Mouse (Mus musculus) brain, adult 2 months (tissue): ENCODE data around the gene Gpd2.

Experiments
- DNase-seq: peaks from one replicate; pipeline ENCODE4 v3.0.0; 2011; ENCODE audit warnings: low read depth, low spot score

Gene Gpd2

DNA sequence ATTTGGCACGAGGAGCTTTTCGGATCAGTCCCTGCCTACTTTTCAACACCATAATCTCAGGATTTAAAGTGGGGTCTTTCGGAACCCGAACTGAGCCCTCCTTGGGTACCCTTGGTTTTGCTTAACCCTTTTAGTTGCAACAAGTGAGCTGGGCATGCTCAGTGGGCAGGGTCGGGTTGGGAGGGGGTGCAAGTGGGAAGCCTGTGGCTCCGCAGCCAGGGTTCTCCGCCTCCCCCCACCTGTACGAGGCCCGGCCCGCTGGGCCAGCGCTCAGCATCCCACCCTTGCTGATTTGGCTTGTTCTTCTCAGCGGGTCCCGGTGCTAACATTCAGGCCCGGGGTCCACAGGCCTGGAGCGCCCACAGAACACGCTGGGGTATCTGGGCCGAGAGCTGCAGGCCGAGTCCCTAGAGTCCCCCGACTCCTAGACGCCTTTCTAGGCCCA, at the start of gene Gpd2:
Gene Gpd2, plus strand, starts transcription at position 161 of the 445 bp plus-strand sequence.
- peak; percentile 63 for DNase-seq

DNA sequence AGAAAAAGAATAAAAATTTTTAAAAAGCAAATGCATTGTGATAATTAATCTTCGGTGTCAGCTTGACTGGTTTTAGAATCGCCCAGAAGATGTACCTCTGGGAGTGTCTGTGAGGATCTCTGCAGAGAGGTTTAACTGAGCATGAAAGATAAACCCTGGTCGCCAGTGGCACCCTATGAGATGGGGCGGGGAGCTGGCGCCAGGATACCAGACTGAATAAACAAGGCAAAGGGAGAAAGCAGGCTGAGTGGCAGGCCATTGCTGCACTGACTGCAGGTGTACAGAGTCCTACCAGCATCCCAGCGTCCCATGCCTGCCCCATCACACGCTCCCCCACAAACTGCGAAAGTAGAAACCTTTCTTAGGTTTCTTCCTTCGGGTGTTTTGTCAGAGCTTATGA, 49.2 kb upstream of the Gpd2 start:
- DNase-seq: no peak

DNA sequence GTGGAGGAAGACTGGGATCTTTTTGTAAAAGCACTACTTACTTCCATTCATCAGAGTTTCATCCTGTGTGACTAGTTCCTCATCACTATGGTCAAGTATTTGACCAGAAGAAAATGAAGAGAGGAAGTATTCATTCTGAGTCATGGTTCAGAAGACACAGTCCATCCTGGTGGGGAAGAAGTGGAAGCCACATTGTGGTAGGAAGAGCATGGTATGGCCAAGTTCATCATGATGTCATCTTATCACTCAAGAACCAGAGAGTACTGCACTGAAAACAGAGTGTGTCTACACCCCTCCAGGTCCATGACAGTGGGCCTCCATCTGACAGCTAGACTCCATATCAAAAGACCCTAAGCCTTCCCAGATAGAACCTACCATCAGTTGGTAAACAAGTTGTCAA, 46.6 kb upstream of the Gpd2 start:
- no peak for DNase-seq

DNA sequence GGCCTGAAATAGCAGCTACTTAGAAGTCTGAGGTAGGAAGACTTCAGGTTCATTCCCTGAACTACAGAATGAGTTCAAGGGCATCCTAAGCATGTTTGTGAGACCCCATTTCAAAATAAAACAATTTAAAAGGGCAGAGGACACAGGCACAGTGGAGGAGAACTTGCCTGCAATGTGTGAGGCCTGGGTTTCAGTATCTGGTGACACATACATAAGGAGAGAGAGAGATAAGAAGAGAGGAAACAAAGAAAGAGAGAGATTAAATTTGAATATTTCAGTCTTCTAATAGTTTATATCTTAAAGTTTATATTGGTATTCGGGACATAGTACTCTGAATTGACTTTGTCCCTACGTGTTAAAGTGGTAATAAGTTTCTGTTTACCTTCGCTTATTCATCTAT, 38.4 kb upstream of the Gpd2 start:
- DNase-seq: no peak

DNA sequence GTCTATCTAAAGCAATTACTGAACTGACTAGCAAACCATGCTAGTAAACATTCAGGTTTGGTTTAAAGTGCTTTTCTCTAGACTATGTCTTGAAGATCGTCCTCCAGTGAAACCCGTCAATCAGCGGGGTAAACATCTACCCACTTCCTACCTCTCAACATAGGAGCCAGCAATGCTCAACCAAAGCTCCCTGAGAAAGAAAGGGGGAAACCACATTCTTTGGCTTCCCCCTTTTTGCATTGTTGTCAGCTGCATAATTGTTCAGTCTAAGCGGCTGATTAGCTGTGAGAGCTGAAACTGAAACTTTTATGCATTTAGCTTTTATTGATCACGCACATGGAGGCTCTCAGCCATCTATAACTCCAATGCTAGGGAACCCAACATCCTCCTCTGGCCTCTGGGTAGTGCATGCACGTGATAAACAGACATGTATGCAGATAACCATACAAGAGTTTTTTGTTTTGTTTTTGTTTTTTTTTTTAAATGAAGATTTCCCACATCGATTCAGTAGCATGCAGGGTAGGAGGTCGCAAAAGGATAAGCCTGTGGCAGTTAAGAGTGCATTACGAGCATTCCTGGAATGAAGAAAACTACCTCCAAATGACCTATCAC, 28.9 kb upstream of the Gpd2 start:
- DNase-seq: no peak

DNA sequence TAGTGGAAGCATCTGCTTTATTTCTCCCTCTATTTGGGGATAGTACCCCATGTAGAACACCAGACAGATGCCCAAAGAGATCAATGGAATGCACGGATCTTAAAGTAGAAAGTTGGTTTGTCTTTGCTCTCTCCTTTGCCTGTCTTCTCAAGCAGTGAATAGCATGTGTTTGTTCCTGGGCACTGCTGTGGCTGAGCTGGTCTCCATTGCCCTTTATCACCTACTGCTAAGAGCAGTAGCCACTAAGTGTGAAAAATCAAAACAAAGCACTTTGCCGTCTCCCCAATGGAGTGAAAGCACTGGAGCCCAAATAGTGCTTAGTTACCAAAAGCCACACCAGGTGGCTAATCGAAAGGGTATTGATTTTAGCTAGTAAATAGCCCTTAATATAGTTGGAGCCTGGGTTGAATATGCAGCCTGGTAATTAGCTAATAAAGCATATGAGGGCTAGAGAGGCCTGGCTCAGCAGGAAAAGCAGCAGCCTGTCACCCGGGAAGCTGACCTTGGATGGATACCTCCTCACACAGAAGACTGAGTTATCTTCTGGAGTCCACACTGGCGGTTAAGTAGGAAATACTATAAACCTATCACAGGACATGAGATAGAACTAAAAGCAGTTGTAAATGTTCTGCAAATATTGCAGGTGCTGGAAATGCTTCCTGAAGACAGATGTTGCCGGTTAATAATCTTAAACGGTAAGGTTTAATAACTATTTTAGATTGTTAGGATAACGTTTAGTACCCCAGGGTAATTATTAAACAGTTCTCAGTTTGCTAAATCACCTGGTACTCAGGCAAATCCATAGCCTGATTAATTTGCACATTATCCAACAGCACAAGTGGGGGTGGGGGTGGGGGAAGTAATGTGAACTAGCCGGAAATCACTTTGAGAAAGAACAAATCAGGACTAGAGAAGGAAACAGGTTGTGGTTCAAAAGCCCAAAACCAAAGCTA, 26.1 kb upstream of the Gpd2 start:
- DNase-seq: no peak

DNA sequence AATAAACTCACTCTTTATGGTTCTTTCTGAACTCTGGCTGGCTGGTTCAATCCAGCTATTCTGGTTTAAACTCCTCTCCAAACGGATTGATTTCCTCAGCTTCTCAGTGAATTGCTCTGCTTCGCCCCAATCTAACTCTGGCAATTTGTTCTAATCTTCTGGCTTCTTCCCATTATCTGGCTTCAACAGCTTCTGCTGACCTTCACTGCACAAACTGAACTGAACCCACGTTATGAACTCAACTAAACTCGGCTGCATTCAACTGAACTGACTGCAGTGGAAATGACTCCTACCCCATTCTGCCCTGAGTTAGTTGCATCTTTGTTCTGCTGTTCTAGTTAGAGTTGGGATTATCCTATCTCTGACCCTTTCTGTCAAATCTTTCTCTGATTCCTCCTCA, 24.1 kb upstream of the Gpd2 start:
- DNase-seq: no peak

DNA sequence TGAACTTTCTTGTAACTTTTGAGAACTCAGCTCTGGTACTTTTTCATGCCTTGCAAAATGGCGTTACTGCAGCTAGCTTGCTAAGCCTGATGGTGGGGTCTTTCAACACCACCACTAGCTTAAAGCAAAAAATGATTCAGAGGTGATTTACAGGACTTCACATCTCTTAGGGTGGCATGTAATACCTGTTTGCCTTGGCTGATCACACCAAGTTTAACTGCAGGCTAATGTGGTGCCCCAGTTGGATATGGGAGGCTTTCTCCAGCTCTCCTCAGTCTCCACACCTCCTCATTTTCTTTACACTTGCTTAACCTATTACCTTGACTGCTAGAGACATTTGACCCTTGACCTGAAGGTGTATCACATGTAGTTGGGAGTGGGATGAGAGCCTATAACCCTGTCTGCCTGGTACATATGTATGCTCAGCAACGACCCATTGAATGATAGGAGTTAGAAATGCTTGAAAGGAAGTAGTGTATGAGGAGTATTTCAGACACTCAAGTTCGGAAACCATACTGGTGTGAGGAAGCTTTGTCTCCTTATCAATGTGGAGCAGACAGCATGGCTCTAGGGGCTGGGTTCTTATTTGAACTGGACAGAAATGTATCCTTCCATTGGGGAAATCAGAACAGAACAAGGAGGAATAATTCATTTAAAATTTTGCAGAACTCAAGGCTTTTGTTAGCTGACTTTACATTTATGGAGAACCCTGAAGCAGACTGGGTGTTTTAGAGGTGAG, 14.0 kb upstream of the Gpd2 start:
- DNase-seq: no peak

DNA sequence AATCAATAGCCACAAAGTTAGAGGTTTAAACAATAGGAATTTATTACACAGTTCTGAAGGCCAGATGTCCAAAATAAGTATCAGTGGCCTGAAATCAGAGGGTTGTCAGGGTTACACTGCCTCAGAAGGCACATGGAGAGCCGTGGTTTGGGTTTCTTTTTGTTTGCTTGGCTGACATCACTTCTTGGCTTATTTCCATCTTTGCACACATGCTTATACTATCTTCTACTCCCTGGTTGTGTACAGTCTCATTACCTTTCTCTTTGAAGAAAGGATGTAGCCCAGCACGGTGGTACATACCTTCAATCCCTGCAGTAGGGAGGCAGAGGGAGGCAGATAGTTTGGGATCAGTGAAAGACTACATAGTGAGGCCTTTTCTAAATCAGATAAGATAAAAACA, 12.2 kb upstream of the Gpd2 start:
- peak; percentile 26 for DNase-seq

DNA sequence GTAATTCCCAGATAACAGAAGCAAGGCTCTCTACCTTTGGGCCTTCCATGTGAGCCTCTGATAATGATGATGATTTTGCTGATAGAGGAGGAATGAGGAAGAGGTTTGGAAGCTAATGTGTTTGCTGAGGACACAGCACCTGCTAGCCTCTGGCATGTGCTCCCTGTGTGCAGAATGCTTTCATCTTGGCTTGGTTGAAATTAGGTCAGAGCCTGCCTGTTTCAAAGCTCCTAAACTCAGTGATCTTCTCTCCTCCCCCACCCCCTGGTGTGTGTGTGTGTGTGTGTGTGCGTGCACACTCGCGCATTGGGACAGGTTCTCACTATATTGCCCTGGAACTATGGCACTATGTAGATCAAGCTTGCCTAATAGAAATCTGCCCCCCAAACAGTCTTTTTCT, 10.0 kb upstream of the Gpd2 start:
- peak; percentile 88 for DNase-seq

DNA sequence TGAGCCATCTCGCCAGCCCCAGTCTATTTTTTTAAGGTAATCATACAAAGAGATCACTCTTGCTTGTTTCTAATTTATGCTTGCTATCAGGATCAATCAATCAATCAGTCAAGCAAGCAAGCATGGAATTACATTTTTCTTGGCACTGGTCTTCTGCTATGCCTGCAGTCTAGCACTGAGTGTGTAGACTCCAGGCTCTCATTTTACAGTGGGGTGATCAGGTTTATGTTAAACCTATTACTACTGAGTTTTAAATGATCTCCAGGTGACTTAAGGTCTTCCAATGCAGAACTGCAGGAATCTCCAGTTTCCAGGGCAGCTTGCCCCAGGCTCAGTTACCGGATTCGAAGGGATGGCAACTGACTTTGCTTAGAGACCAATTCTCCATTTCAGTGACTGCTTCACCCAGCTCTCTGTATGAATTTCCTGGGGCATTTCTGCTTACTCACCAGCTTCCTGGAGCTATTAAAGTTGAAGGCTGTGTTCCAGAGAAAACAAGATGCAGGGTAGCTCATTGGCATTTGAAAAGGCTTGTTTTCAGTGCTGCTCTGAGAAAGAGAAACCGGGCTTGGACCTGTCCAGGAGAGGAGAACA, 7.7 kb upstream of the Gpd2 start:
- DNase-seq: no peak

DNA sequence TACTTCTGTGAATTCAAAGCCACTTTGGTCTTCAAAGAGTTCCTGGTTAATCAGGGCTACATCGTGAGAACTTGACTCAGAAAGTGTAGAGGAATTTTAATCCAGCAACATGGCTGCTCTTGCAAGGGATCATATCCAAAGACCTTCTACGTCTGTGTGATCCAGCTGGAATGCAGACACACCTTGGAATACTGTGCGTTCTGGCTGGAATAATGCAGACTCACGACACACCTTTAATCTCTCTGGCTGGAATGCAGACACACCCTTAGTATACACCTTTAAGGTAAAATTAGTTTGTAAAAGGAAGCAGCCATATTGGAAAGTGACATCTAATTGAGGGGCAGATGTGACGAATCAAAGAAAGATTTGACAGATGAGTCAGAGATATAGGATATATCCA, 6.0 kb upstream of the Gpd2 start:
- DNase-seq: no peak

DNA sequence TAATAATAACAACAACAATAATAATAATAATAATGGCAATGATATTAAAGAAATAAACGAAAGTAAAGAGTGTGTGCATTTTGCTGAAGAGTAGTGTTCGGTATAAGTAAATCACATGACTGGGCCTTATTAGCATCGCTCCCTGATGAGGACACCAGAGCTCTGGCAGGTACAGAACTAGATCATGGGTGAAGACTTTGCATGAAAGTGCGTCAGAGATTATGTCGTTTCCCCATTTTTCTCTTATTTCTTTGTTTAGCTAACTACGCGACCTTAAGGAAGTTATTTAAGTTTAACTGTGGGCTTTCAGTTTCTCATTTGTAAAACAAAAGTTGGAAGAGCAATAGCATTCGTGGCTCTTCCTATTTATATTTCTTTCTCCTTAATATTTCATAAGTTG, 5.1 kb upstream of the Gpd2 start:
- no peak for DNase-seq

DNA sequence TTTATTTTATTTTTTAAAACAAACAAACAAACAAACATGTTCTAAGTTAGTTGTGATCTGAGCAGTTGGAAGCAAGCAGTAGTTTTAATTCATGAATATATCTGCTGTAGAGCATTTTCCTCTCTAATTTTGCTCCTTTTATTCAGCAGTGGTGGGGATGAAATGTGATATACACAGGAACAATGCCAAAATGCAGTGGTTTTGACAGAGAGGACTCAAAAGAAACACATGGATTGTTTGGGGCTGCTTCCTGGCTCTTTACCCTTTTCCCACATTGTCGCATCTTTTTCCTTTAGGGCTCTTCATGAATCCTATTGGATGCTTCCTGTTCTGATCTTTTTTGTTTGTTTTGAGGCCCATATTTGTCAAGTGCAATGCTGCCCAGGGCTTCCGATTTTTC, 1.2 kb upstream of the Gpd2 start:
- no peak for DNase-seq

DNA sequence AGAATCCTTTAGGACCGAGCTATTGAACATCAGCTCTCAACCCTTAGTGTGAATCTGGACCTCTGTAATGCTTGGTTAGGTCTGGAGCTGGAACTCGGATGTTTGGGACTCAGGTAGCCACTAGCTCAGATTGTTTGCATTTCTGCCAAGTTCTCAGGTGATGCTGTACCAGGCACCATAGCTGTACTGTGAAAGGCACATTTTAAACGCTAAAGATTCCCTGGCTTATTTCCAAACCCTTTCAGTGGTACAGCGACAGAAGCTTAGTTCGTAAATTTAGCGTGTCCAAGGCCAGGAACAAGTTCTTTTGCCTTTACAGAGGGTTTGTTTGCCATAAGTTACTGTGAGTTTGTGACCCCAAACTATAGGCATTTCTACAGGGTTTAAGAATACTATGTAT, 409 bp upstream of the Gpd2 start:
- DNase-seq: peak; percentile 30

DNA sequence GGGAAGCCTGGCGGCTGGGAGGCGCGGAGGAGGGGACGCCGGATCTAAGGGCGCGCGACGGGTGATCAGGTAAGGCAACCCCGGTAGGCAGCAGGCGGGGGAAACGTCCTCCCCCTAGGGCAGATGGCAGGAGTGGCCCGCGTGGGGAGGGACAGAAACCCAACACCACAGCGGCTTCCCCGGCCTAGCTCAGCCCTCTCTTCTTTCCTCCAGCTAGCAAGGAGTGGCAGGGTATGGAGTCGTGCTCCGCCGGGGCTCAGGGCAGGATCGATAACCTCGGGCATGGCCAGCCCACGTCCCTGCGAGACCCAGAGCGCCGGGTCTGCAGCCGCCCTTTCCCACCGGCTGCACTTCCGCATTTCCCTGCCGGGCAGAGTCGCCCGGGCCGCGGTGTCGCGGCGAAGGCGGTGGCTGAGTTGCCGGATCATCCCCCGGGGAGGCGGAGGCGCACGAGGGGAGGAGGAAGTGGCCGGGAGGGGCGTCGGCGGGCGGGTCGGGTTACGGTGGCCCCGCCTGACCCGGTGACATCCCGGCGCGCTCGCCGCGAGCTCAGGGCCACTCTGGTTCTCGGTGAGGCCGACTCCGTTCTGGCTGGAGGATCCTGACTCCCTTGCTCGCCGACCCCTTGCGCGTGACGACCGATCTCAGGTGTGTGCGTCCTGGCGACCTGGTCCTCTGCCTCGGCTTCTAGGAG, 632 bp downstream of the Gpd2 start:
- DNase-seq: peak; percentile 88

DNA sequence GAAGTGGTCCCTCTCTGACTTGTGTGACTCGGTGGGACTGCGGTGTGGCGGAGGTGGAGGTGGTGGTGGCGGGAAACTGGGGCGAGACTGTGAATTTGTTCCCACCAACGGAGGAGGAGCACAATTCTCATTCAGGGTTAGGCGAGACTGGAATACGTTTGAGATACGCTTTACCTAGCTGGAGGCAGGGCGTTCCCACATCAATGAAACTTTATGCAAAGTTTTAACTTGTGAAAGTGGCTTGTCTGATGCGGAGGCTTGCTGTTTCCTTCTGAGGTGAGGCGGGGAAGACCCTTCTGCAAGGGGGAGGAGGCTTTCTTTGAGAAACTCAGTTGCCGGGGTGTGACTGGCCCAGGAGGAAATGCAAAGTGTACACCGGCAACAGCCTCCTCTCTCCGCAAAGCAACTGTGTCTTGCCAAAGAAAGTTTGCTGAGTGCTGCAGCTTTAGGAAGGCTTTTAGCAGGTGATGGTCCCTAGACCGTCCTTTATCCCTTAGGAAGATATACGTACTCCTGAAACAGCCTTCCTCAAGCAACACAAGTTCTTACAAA, 1.3 kb downstream of the Gpd2 start:
- DNase-seq: peak; percentile 48

DNA sequence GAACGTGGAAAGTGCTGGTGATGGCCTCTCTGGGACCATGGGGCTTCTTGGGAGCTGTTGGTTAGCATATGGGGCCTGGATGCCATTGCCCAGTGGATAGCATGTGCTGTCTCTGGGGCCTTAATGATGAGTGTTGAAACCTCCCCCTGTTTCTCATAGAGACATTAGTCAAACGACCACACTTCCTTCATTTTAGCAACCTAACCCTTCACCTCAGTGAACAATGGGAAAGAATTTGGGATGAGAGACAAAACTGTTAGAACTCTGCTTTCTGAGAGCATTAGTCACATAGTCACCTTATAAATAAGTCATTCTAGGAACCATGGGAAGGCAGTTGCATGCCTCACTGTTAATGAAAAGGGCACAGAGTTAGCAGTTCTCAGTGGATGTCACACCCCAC, 1.9 kb downstream of the Gpd2 start:
- DNase-seq: no peak

DNA sequence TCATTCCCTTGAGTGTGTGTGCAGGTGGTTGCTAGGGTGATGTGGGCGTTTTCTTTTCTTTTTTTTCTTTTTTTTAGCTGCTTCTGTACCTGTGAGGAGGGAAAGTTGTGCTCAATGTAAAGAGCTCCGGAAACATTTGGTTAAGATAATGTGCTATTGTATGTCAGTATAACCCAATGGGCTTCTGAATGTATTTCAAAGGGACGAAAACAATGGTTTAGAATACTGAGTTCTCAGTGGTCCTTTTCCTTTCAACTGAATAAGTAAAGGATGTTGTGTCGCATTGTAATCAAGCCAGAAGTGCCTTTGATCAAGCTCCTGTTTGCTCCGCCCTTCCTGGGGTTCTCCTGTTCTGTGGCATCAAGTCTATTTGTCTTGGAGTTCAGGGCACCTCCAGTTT, 6.6 kb downstream of the Gpd2 start:
- DNase-seq: no peak

DNA sequence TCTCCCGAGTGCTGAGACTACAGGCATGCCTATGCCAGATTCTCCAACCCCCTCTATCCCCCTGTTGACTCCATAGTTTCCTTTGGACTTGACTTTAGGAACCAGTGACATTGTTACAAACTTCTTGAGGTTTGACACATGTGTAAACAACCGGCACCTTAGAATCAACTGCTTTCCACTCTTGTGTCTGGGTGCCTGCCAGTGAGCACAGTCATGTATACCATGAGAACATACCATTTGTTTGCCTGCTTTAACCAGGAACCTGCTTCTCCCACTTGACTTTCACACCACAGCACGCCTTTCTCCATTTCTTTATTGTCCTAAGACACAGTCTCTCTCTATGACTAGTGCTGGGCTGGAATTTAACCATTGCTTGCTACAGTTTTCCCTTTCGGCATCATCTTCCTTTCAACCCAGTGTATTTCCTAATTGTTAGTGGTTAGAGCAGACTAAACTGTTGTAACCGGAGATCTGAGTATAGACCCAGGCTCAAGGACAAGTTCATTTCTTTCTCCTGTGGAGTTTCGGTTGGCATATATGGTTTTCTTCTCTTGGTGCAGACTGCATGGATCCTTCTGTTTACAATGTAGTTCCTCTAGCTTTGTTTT, 8.4 kb downstream of the Gpd2 start:
- DNase-seq: no peak

DNA sequence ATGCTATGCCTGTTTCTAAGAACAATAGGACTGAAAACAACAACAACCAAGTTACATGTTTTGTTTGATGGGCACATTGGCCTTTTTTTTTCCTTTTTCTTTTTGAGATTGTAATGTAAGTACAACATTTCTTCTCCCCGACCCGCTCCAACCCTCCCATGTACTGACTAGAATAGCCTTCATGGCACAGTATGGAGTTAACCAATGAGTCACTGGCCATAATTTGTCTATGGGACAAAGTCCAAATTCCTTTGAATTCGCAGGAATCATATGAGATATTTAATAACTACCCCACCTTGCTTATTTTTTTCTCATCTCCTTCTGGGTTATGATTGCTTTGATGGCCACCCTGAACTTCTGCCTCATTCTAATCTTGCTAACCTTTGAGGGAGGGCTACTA, 12.7 kb downstream of the Gpd2 start:
- no peak for DNase-seq
